Mouse (Mus musculus) CH12.LX (cell line): ENCODE measurements at regions not wholly inside any gene's neighbourhood (a gene's known extent, or its start where the extent isn't known, plus 50 kb on each side); places are given as distances from the start of the nearest gene placed in this dataset.

Source experiments
- BHLHE40 ChIP-seq: IDR thresholded peaks from 2 replicates; pipeline ENCODE4 v1.6.1; 2011; ENCODE audit warnings: mild to moderate bottlenecking, low read depth, low read length, improper control_type of control experiment
- CTCF ChIP-seq, 2 experiments: IDR thresholded peaks in 1 of 2; conservative IDR thresholded peaks in 1 of 2; 2 replicates each; pipeline ENCODE4 v1.5.1; 2011 to 2012; ENCODE audit warnings: low read depth in 2 of 2, low read length in 2 of 2, improper control_type of control experiment in 1 of 2, inconsistent platforms in 1 of 2, mild to moderate bottlenecking in 1 of 2, moderate library complexity in 1 of 2
- EP300 ChIP-seq: IDR thresholded peaks from 2 replicates; pipeline ENCODE4 v1.6.1; 2011; ENCODE audit warnings: low read length, improper control_type of control experiment
- KAT2A ChIP-seq: IDR thresholded peaks from 2 replicates; pipeline ENCODE4 v1.6.1; 2012; ENCODE audit warnings: low read length, improper control_type of control experiment, inconsistent platforms; ENCODE audit not compliant: insufficient replicate concordance
- MAFK ChIP-seq: IDR thresholded peaks from 2 replicates; pipeline ENCODE4 v1.6.1; 2011; ENCODE audit warnings: low read length, improper control_type of control experiment; ENCODE audit not compliant: insufficient replicate concordance
- MEF2A ChIP-seq: IDR thresholded peaks from 2 replicates; pipeline ENCODE4 v1.6.1; 2014; ENCODE audit warnings: low read depth, mild to moderate bottlenecking, inconsistent platforms, low read length, improper control_type of control experiment, borderline replicate concordance
- POLR2A ChIP-seq: IDR thresholded peaks from 2 replicates; pipeline ENCODE4 v1.6.1; 2011; ENCODE audit warnings: low read depth, mild to moderate bottlenecking, improper control_type of control experiment, low read length
- TCF12 ChIP-seq: IDR thresholded peaks from 2 replicates; pipeline ENCODE4 v1.6.1; 2014; ENCODE audit warnings: low read depth, mild to moderate bottlenecking, inconsistent platforms, low read length, improper control_type of control experiment
- ZKSCAN1 ChIP-seq: IDR thresholded peaks from 2 replicates; pipeline ENCODE4 v1.6.1; 2012; ENCODE audit warnings: low read depth, inconsistent platforms, low read length, improper control_type of control experiment, borderline replicate concordance
- ZNF384 ChIP-seq: IDR thresholded peaks from 2 replicates; pipeline ENCODE4 v1.6.1; 2012; ENCODE audit warnings: low read depth, low read length, improper control_type of control experiment, inconsistent platforms

DNA sequence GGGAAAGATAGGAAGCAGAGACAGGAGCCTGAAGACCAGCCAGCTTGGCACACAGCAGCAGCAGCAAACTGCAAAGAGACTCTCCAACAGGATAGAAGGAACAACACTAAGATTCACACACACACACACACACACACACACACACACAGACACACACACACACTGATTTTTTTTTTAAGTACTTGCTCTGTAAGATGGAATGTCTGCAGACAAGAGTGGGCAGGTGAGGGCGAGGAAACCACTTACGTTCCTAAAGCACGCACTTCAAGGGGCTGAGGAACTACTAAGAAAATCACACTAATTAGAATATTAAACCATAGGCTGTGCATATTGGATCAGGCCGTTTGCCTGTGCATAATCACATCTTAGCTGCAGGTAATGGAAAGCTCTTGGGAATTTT lies 237.8 kb upstream of the Prok2 start:
- TF ChIP-seq CTCF (conservative IDR thresholded peaks at IDR 0.05 in 1 of 2, IDR thresholded peaks at IDR 0.05 in 1 of 2; ENCODE audit: low read depth in 2 of 2, low read length in 2 of 2) (no peak), EP300 (no peak), MAFK (no peak), POLR2A (no peak), MEF2A (no peak), ZKSCAN1 (no peak), KAT2A (no peak), ZNF384 (no peak), BHLHE40 (no peak), TCF12 (no peak)
